Mouse (Mus musculus) midbrain, embryonic 12.5 days (tissue): Measurements from ENCODE around the gene Rhob. TPM values are rescaled to one million over a fixed set of nuclear protein-coding genes. Genes with fewer than 3 reads are reported as not detected.

Experiments
- ATAC-seq: fragments of 200-750 bp; cut with Nextera tagmentation; 2 replicates; pipeline ENCODE4 v1.8.0; 2017; ENCODE audit warnings: low read depth, moderate TSS enrichment, moderate library complexity; ENCODE audit not compliant: low FRiP score
- H3K27ac ChIP-seq: fragments of 300-500 bp; sonication (generic); replicated peaks from 2 replicates; pipeline ENCODE4 v1.5.1; 2016; ENCODE audit warnings: mild to moderate bottlenecking
- H3K27me3 ChIP-seq: fragments of 300-500 bp; sonication (generic); 2 replicates; pipeline ENCODE4 v1.6.1; 2016; ENCODE audit warnings: mild to moderate bottlenecking
- H3K36me3 ChIP-seq: fragments of 300-500 bp; sonication (generic); 2 replicates; pipeline ENCODE4 v1.6.1; 2016
- H3K4me1 ChIP-seq: fragments of 300-500 bp; sonication (generic); 2 replicates; pipeline ENCODE4 v1.6.1; 2016
- H3K4me2 ChIP-seq: fragments of 300-500 bp; sonication (generic); replicated peaks from 2 replicates; pipeline ENCODE4 v1.6.1; 2016; ENCODE audit warnings: mild to moderate bottlenecking, moderate library complexity
- H3K4me3 ChIP-seq: fragments of 300-500 bp; sonication (generic); 2 replicates; pipeline ENCODE4 v1.5.1; 2016; ENCODE audit warnings: mild to moderate bottlenecking
- H3K9ac ChIP-seq: fragments of 300-500 bp; sonication (generic); replicated peaks from 2 replicates; pipeline ENCODE4 v1.6.1; 2016; ENCODE audit warnings: mild to moderate bottlenecking, moderate library complexity
- H3K9me3 ChIP-seq: fragments of 300-500 bp; sonication (generic); 2 replicates; pipeline ENCODE4 v1.6.1; 2016; ENCODE audit warnings: mild to moderate bottlenecking
- WGBS: fragments of 180-500 bp; shearing (Covaris S2); methylation state at CpG from one replicate; pipeline ENCODE4 v1.1.7; 2016; 5-methylcytosine and 5-hydroxymethylcytosine counted together
- polyA plus RNA-seq: library from polyadenylated mRNA; unstranded; fragments of >200 nt; fragmentation: Nextera tagmentation; extraction: Ambion mirVana; gene quantifications from 2 replicates; pipeline ENCODE4 v1.2.1, GENCODE M21; 2016

Rhob gene
- polyA plus RNA-seq, 1 experiment from 2014 or later: 72.0 TPM

- Histone ChIP-seq H3K4me1 (0 out of 2 replicates have a peak, but pooled peaks cover 8% of the 10 kb centered on the region), H3K4me3 (no peak overlapping the region), H3K27me3 (peaks cover 3% of the 10 kb centered on the region), H3K4me2 (no peak overlapping the region), H3K9me3 (no peaks in the 10 kb centered on the region), H3K36me3 (no peaks in the 10 kb centered on the region), H3K27ac (no peak overlapping the region), H3K9ac (no peak overlapping the region)
- ATAC-seq: no peak
- 24% methylated on average over 7 of the region's 7 CpGs for WGBS
These were observed 48.0 kb downstream of the Rhob start for GRCm38 (mm10) chr12:8451571-8452485.

- no peak overlapping the region for H3K9ac ChIP-seq
- no peak overlapping the region for H3K4me3 ChIP-seq
- H3K4me2 ChIP-seq: no peak overlapping the region
- no peak for ATAC-seq
- no peaks in the 10 kb centered on the region for H3K9me3 ChIP-seq
- H3K27me3 ChIP-seq: peaks cover 5% of the 10 kb centered on the region
- no peak overlapping the region for H3K27ac ChIP-seq
- H3K4me1 ChIP-seq: 0 out of 2 replicates have a peak, but pooled peaks cover 8% of the 10 kb centered on the region
- WGBS: 66% methylated on average over 6 of the region's 6 CpGs
- no peaks in the 10 kb centered on the region for H3K36me3 ChIP-seq
These were observed 49.2 kb downstream of the Rhob start for GRCm38 (mm10) chr12:8450639-8451038.

- Histone ChIP-seq H3K4me1 (0 out of 2 replicates have a peak, but pooled peaks cover 8% of the 10 kb centered on the region), H3K9ac (no peak overlapping the region), H3K36me3 (no peaks in the 10 kb centered on the region), H3K27me3 (peaks cover 7% of the 10 kb centered on the region), H3K4me2 (no peak overlapping the region), H3K27ac (no peak overlapping the region), H3K9me3 (no peaks in the 10 kb centered on the region), H3K4me3 (no peak overlapping the region)
- WGBS: 91% methylated on average over 1 of the region's 1 CpGs
- no peak for ATAC-seq
These were observed 49.8 kb downstream of the Rhob start for GRCm38 (mm10) chr12:8450028-8450427.

Other genes starting within 250 kb of the Rhob start
- gene Gdf7, start 198.1 kb downstream of the Rhob start, polyA plus RNA-seq: 0.74 and 1.2 TPM in 2 replicates
- gene Hs1bp3, start 186.6 kb downstream of the Rhob start, polyA plus RNA-seq: 11.3 and 11.4 TPM in 2 replicates
- not detected in 2 replicates for gene Slc7a15, start 99.1 kb upstream of the Rhob start, polyA plus RNA-seq
- 73.3 and 75.6 TPM in 2 replicates for gene Pum2, start 174.1 kb upstream of the Rhob start, polyA plus RNA-seq